Mouse (Mus musculus) hindbrain, embryonic 11.5 days (tissue): ENCODE measurements at regions not wholly inside any gene's neighbourhood (a gene's known extent, or its start where the extent isn't known, plus 50 kb on each side); places are given as distances from the start of the nearest gene placed in this dataset.

ENCODE experiments used
- ATAC-seq: fragments of 200-750 bp; cut with Nextera tagmentation; 2 replicates; pipeline ENCODE4 v1.8.0; 2017; ENCODE audit warnings: mild to moderate bottlenecking, moderate TSS enrichment, moderate library complexity; ENCODE audit not compliant: low FRiP score
- DNase-seq: peaks from one replicate; pipeline ENCODE4 v3.0.0-alpha.2; 2015; ENCODE audit warnings: low spot score
- H3K27ac ChIP-seq: fragments of 300-500 bp; sonication (generic); 2 replicates; pipeline ENCODE4 v1.5.1; 2014; ENCODE audit warnings: mild to moderate bottlenecking, low read depth, low read length
- H3K27me3 ChIP-seq: fragments of 300-500 bp; sonication (generic); 2 replicates; pipeline ENCODE4 v1.6.1; 2014; ENCODE audit warnings: mild to moderate bottlenecking, low read length, moderate library complexity, mixed read lengths; ENCODE audit not compliant: control insufficient read depth, insufficient read depth
- H3K36me3 ChIP-seq: fragments of 300-500 bp; sonication (generic); 2 replicates; pipeline ENCODE4 v1.6.1; 2014; ENCODE audit warnings: mild to moderate bottlenecking, low read length, moderate library complexity, mixed read lengths; ENCODE audit not compliant: control insufficient read depth, insufficient read depth
- H3K4me1 ChIP-seq: fragments of 300-500 bp; sonication (generic); replicated peaks from 2 replicates; pipeline ENCODE4 v1.6.1; 2014; ENCODE audit warnings: low read length, mixed read lengths; ENCODE audit not compliant: control insufficient read depth, insufficient read depth
- H3K4me2 ChIP-seq: fragments of 300-500 bp; sonication (generic); replicated peaks from 2 replicates; pipeline ENCODE4 v1.6.1; 2014; ENCODE audit warnings: mild to moderate bottlenecking, low read depth, low read length
- H3K4me3 ChIP-seq: fragments of 300-500 bp; sonication (generic); 2 replicates; pipeline ENCODE4 v1.5.1; 2014; ENCODE audit warnings: low read depth, low read length
- H3K9ac ChIP-seq: fragments of 300-500 bp; sonication (generic); 2 replicates; pipeline ENCODE4 v1.6.1; 2014; ENCODE audit warnings: low read depth, low read length
- H3K9me3 ChIP-seq: fragments of 300-500 bp; sonication (generic); 2 replicates; pipeline ENCODE4 v1.6.1; 2016; ENCODE audit warnings: low read length; ENCODE audit not compliant: control insufficient read depth
- WGBS: fragments of 180-500 bp; shearing (Covaris S2); extraction: QIAGEN DNeasy Blood & Tissue Kit; methylation state at CpG from one replicate; pipeline ENCODE4 v1.1.7; 2014; 5-methylcytosine and 5-hydroxymethylcytosine counted together

- H3K36me3 ChIP-seq: no peaks in the 10 kb centered on the region
- H3K27me3 ChIP-seq: no peaks in the 10 kb centered on the region
- H3K4me2 ChIP-seq: peak overlapping the region; percentile 69
- H3K27ac ChIP-seq: peak overlapping the region; percentile 91
- no peaks in the 10 kb centered on the region for H3K4me1 ChIP-seq
- H3K4me3 ChIP-seq: peak overlapping the region; percentile 40
- ATAC-seq (peak; percentile 95), DNase-seq (peak; percentile 84)
- no peaks in the 10 kb centered on the region for H3K9me3 ChIP-seq
- 2% methylated on average over 13 of the region's 13 CpGs for WGBS
- peak overlapping the region; percentile 69 for H3K9ac ChIP-seq
Measured at GRCm38 (mm10) chr10:97313407-97313901, 166.0 kb upstream of the Dcn start.

GRCm38 (mm10) chr10:97332639-97333038 lies 146.8 kb upstream of the Dcn start:
- DNase-seq: no peak

GRCm38 (mm10) chr10:97334044-97334443 lies 145.4 kb upstream of the Dcn start:
- DNase-seq: no peak
- no peak for ATAC-seq

More at GRCm38 (mm10) chr10:97332639-97333038, 146.8 kb upstream of the Dcn start:
- Histone ChIP-seq H3K9ac (no peak overlapping the region), H3K27me3 (no peaks in the 10 kb centered on the region), H3K4me3 (no peak overlapping the region), H3K4me1 (no peaks in the 10 kb centered on the region), H3K9me3 (no peaks in the 10 kb centered on the region), H3K27ac (no peak overlapping the region), H3K36me3 (no peaks in the 10 kb centered on the region), H3K4me2 (no peak overlapping the region)
- ATAC-seq: no peak
- WGBS: 83% methylated on average over 2 of the region's 2 CpGs

GRCm38 (mm10) chr10:97334606-97335150 lies 144.7 kb upstream of the Dcn start:
- 74% methylated on average over 9 of the region's 9 CpGs for WGBS
- Histone ChIP-seq H3K27me3 (no peaks in the 10 kb centered on the region), H3K4me2 (no peak overlapping the region), H3K27ac (no peak overlapping the region), H3K9ac (no peak overlapping the region), H3K4me3 (no peak overlapping the region), H3K9me3 (no peaks in the 10 kb centered on the region), H3K36me3 (no peaks in the 10 kb centered on the region), H3K4me1 (no peaks in the 10 kb centered on the region)
- DNase-seq: no peak
- no peak for ATAC-seq

More at GRCm38 (mm10) chr10:97334044-97334443, 145.4 kb upstream of the Dcn start:
- Histone ChIP-seq H3K4me1 (no peaks in the 10 kb centered on the region), H3K9ac (no peak overlapping the region), H3K27me3 (no peaks in the 10 kb centered on the region), H3K4me3 (no peak overlapping the region), H3K36me3 (no peaks in the 10 kb centered on the region), H3K4me2 (no peak overlapping the region), H3K9me3 (no peaks in the 10 kb centered on the region), H3K27ac (no peak overlapping the region)

- peak; percentile 65 for ATAC-seq
- Histone ChIP-seq H3K9ac (no peak overlapping the region), H3K9me3 (no peaks in the 10 kb centered on the region), H3K27me3 (no peaks in the 10 kb centered on the region), H3K27ac (no peak overlapping the region), H3K36me3 (no peaks in the 10 kb centered on the region), H3K4me1 (no peaks in the 10 kb centered on the region), H3K4me3 (no peak overlapping the region), H3K4me2 (no peak overlapping the region)
- DNase-seq: no peak
- WGBS: 60% methylated on average over 6 of the region's 6 CpGs
Measured at GRCm38 (mm10) chr10:97338033-97338692, 141.2 kb upstream of the Dcn start.

- Histone ChIP-seq H3K4me2 (no peak overlapping the region), H3K36me3 (no peaks in the 10 kb centered on the region), H3K27me3 (no peaks in the 10 kb centered on the region), H3K4me1 (no peaks in the 10 kb centered on the region), H3K27ac (no peak overlapping the region), H3K4me3 (no peak overlapping the region), H3K9me3 (no peaks in the 10 kb centered on the region), H3K9ac (no peak overlapping the region)
- 51% methylated on average over 11 of the region's 11 CpGs for WGBS
- peak; percentile 44 for DNase-seq
- ATAC-seq: peak; percentile 33; the same call in 1 of the 2 replicates
Measured at GRCm38 (mm10) chr10:97339866-97340706, 139.3 kb upstream of the Dcn start.

- Histone ChIP-seq H3K36me3 (no peaks in the 10 kb centered on the region), H3K4me3 (no peak overlapping the region), H3K27ac (no peak overlapping the region), H3K9me3 (no peaks in the 10 kb centered on the region), H3K9ac (no peak overlapping the region), H3K4me1 (no peaks in the 10 kb centered on the region), H3K4me2 (no peak overlapping the region), H3K27me3 (no peaks in the 10 kb centered on the region)
- ATAC-seq (peak; percentile 75), DNase-seq (peak; percentile 84)
- WGBS: 30% methylated on average over 6 of the region's 6 CpGs
Measured at GRCm38 (mm10) chr10:97345347-97345746, 134.1 kb upstream of the Dcn start.

GRCm38 (mm10) chr10:97346949-97347348 lies 132.5 kb upstream of the Dcn start:
- no peak overlapping the region for H3K4me2 ChIP-seq
- no peak overlapping the region for H3K27ac ChIP-seq
- no peaks in the 10 kb centered on the region for H3K36me3 ChIP-seq
- no peak for DNase-seq
- no peak overlapping the region for H3K4me3 ChIP-seq
- WGBS: 85% methylated on average over 2 of the region's 2 CpGs
- H3K9me3 ChIP-seq: no peaks in the 10 kb centered on the region
- H3K4me1 ChIP-seq: no peaks in the 10 kb centered on the region
- H3K9ac ChIP-seq: no peak overlapping the region
- no peak for ATAC-seq
- H3K27me3 ChIP-seq: no peaks in the 10 kb centered on the region
